Mouse (Mus musculus): Measurements from ENCODE around the gene Vkorc1. TPM values are rescaled to one million over a fixed set of nuclear protein-coding genes. Genes with fewer than 3 reads are reported as not detected.

The Vkorc1 gene
- polyA plus RNA-seq, 1 experiment: 289 TPM

- peak; percentile 89 for DNase-seq
- no peak within 1 kb of the TSS for H3K4me3 ChIP-seq (ENCODE audit: insufficient read depth, low read depth, low read length)
- TF ChIP-seq CTCF (conservative IDR thresholded peaks at IDR 0.05; ENCODE audit: insufficient read depth, insufficient read length, low read depth, low read length) (no peak), POLR2A (IDR thresholded peaks at IDR 0.05; ENCODE audit: low read depth, low read length) (no peak)
- no peaks in the 10 kb centered on the region for H3K27me3 ChIP-seq (replicated peaks; ENCODE audit: control insufficient read depth, insufficient read depth, low read length)
- H3K4me1 ChIP-seq (ENCODE audit: control insufficient read depth, insufficient read depth, low read length): no peaks in the 10 kb centered on the region; the same call in 1 of the 2 replicates
- H3K36me3 ChIP-seq (ENCODE audit: control insufficient read depth, insufficient read depth, low read length): no peaks in the 10 kb centered on the region; the same call in 1 of the 2 replicates
- no peak within 1 kb of the TSS for H3K27ac ChIP-seq (ENCODE audit: insufficient read depth, low read depth, low read length)
- WGBS: 20% methylated on average over 4 of the region's 4 CpGs
These were observed 4.6 kb downstream of the Vkorc1 start, which contains the start of gene Prss53 for GRCm38 (mm10) chr7:127890798-127891197. TSS of gene Prss53 (minus strand) at chr7:127890970.

GRCm38 (mm10) chr7:127888821-127889220 is 6.6 kb downstream of the Vkorc1 start:
- DNase-seq: no peak
- H3K36me3 ChIP-seq (ENCODE audit: control insufficient read depth, insufficient read depth, low read length): no peaks in the 10 kb centered on the region; the same call in 1 of the 2 replicates
- H3K27ac ChIP-seq (ENCODE audit: insufficient read depth, low read depth, low read length): no peak overlapping the region
- TF ChIP-seq CTCF (conservative IDR thresholded peaks at IDR 0.05; ENCODE audit: insufficient read depth, insufficient read length, low read depth, low read length): no peak
- no peak for TF ChIP-seq POLR2A (IDR thresholded peaks at IDR 0.05; ENCODE audit: low read depth, low read length)
- H3K27me3 ChIP-seq (replicated peaks; ENCODE audit: control insufficient read depth, insufficient read depth, low read length): no peaks in the 10 kb centered on the region
- no peak overlapping the region for H3K4me3 ChIP-seq (ENCODE audit: insufficient read depth, low read depth, low read length)
- WGBS: 40% methylated on average over 3 of the region's 3 CpGs
- peaks cover 2% of the 10 kb centered on the region; the same call in 1 of the 2 replicates for H3K4me1 ChIP-seq (ENCODE audit: control insufficient read depth, insufficient read depth, low read length)

- WGBS: 80% methylated on average over 3 of the region's 3 CpGs
- no peak for TF ChIP-seq CTCF (conservative IDR thresholded peaks at IDR 0.05; ENCODE audit: insufficient read depth, insufficient read length, low read depth, low read length)
- TF ChIP-seq POLR2A (IDR thresholded peaks at IDR 0.05; ENCODE audit: low read depth, low read length): no peak
- Histone ChIP-seq H3K4me3 (ENCODE audit: insufficient read depth, low read depth, low read length) (no peak overlapping the region), H3K4me1 (ENCODE audit: control insufficient read depth, insufficient read depth, low read length) (peaks cover 4% of the 10 kb centered on the region; the same call in 1 of the 2 replicates), H3K27ac (ENCODE audit: insufficient read depth, low read depth, low read length) (no peak overlapping the region), H3K36me3 (ENCODE audit: control insufficient read depth, insufficient read depth, low read length) (no peaks in the 10 kb centered on the region; the same call in 1 of the 2 replicates), H3K27me3 (replicated peaks; ENCODE audit: control insufficient read depth, insufficient read depth, low read length) (no peaks in the 10 kb centered on the region)
- DNase-seq: no peak
These were observed 7.6 kb downstream of the Vkorc1 start for GRCm38 (mm10) chr7:127887781-127888180.

GRCm38 (mm10) chr7:127887191-127887590 is 8.2 kb downstream of the Vkorc1 start:
- 84% methylated on average over 8 of the region's 8 CpGs for WGBS
- TF ChIP-seq POLR2A (IDR thresholded peaks at IDR 0.05; ENCODE audit: low read depth, low read length) (no peak), CTCF (conservative IDR thresholded peaks at IDR 0.05; ENCODE audit: insufficient read depth, insufficient read length, low read depth, low read length) (no peak)
- no peak for DNase-seq

GRCm38 (mm10) chr7:127886551-127886950 is 8.9 kb downstream of the Vkorc1 start:
- Histone ChIP-seq H3K36me3 (ENCODE audit: control insufficient read depth, insufficient read depth, low read length) (no peaks in the 10 kb centered on the region; the same call in none of the 2 replicates), H3K27me3 (replicated peaks; ENCODE audit: control insufficient read depth, insufficient read depth, low read length) (no peaks in the 10 kb centered on the region), H3K27ac (ENCODE audit: insufficient read depth, low read depth, low read length) (no peak overlapping the region), H3K4me1 (ENCODE audit: control insufficient read depth, insufficient read depth, low read length) (peaks cover 4% of the 10 kb centered on the region; the same call in 1 of the 2 replicates), H3K4me3 (ENCODE audit: insufficient read depth, low read depth, low read length) (no peak overlapping the region)
- no peak for DNase-seq
- WGBS: 88% methylated on average over 6 of the region's 6 CpGs
- TF ChIP-seq POLR2A (IDR thresholded peaks at IDR 0.05; ENCODE audit: low read depth, low read length) (no peak), CTCF (conservative IDR thresholded peaks at IDR 0.05; ENCODE audit: insufficient read depth, insufficient read length, low read depth, low read length) (no peak)

More at GRCm38 (mm10) chr7:127887191-127887590, 8.2 kb downstream of the Vkorc1 start:
- H3K27me3 ChIP-seq (replicated peaks; ENCODE audit: control insufficient read depth, insufficient read depth, low read length): no peaks in the 10 kb centered on the region
- no peak overlapping the region for H3K27ac ChIP-seq (ENCODE audit: insufficient read depth, low read depth, low read length)
- H3K4me3 ChIP-seq (ENCODE audit: insufficient read depth, low read depth, low read length): no peak overlapping the region
- peaks cover 4% of the 10 kb centered on the region; the same call in 1 of the 2 replicates for H3K4me1 ChIP-seq (ENCODE audit: control insufficient read depth, insufficient read depth, low read length)
- H3K36me3 ChIP-seq (ENCODE audit: control insufficient read depth, insufficient read depth, low read length): no peaks in the 10 kb centered on the region; the same call in none of the 2 replicates

GRCm38 (mm10) chr7:127885951-127886350 is 9.5 kb downstream of the Vkorc1 start:
- DNase-seq: peak; percentile 32
- Histone ChIP-seq H3K36me3 (ENCODE audit: control insufficient read depth, insufficient read depth, low read length) (no peaks in the 10 kb centered on the region; the same call in none of the 2 replicates), H3K4me1 (ENCODE audit: control insufficient read depth, insufficient read depth, low read length) (peaks cover 4% of the 10 kb centered on the region; the same call in 1 of the 2 replicates), H3K27me3 (replicated peaks; ENCODE audit: control insufficient read depth, insufficient read depth, low read length) (no peaks in the 10 kb centered on the region), H3K27ac (ENCODE audit: insufficient read depth, low read depth, low read length) (no peak overlapping the region), H3K4me3 (ENCODE audit: insufficient read depth, low read depth, low read length) (no peak overlapping the region)
- TF ChIP-seq POLR2A (IDR thresholded peaks at IDR 0.05; ENCODE audit: low read depth, low read length) (no peak), CTCF (conservative IDR thresholded peaks at IDR 0.05; ENCODE audit: insufficient read depth, insufficient read length, low read depth, low read length) (no peak)
- 44% methylated on average over 6 of the region's 6 CpGs for WGBS

GRCm38 (mm10) chr7:127880431-127880830 is 15.0 kb downstream of the Vkorc1 start:
- H3K36me3 ChIP-seq (ENCODE audit: control insufficient read depth, insufficient read depth, low read length): no peaks in the 10 kb centered on the region; the same call in 1 of the 2 replicates

More at GRCm38 (mm10) chr7:127880431-127880830, 15.0 kb downstream of the Vkorc1 start:
- TF ChIP-seq POLR2A (IDR thresholded peaks at IDR 0.05; ENCODE audit: low read depth, low read length) (no peak), CTCF (conservative IDR thresholded peaks at IDR 0.05; ENCODE audit: insufficient read depth, insufficient read length, low read depth, low read length) (no peak)
- no peak overlapping the region for H3K4me3 ChIP-seq (ENCODE audit: insufficient read depth, low read depth, low read length)
- peaks cover 7% of the 10 kb centered on the region; the same call in 1 of the 2 replicates for H3K4me1 ChIP-seq (ENCODE audit: control insufficient read depth, insufficient read depth, low read length)
- no peaks in the 10 kb centered on the region for H3K27me3 ChIP-seq (replicated peaks; ENCODE audit: control insufficient read depth, insufficient read depth, low read length)
- no peak overlapping the region for H3K27ac ChIP-seq (ENCODE audit: insufficient read depth, low read depth, low read length)
- WGBS: 78% methylated on average over 12 of the region's 12 CpGs
- DNase-seq: no peak

Measured in kidney, adult 2 months (tissue).